Mouse (Mus musculus) intestine, postnatal 0 days (tissue): ENCODE measurements around the gene Mast1. TPM values are rescaled to one million over a fixed set of nuclear protein-coding genes. Genes with fewer than 3 reads are reported as not detected.

Source experiments
- ATAC-seq: fragments of 200-750 bp; cut with Nextera tagmentation; 2 replicates; pipeline ENCODE4 v1.8.0; 2017; ENCODE audit warnings: mild to moderate bottlenecking, moderate TSS enrichment, moderate library complexity
- H3K27ac ChIP-seq: fragments of 300-500 bp; sonication (generic); 2 replicates; pipeline ENCODE4 v1.5.1; 2014; ENCODE audit warnings: mild to moderate bottlenecking, low read depth, low read length, moderate library complexity
- H3K27me3 ChIP-seq: fragments of 300-500 bp; sonication (generic); replicated peaks from 2 replicates; pipeline ENCODE4 v1.6.1; 2014; ENCODE audit warnings: low read length, mixed read lengths; ENCODE audit not compliant: control insufficient read depth, insufficient read depth
- H3K36me3 ChIP-seq: fragments of 300-500 bp; sonication (generic); 2 replicates; pipeline ENCODE4 v1.6.1; 2014; ENCODE audit warnings: mild to moderate bottlenecking, moderate library complexity; ENCODE audit not compliant: control insufficient read depth, insufficient read depth
- H3K4me1 ChIP-seq: fragments of 300-500 bp; sonication (generic); replicated peaks from 2 replicates; pipeline ENCODE4 v1.6.1; 2014; ENCODE audit warnings: antibody characterized with exemption, low read length, mixed read lengths; ENCODE audit not compliant: control insufficient read depth, insufficient read depth
- H3K4me2 ChIP-seq: fragments of 300-500 bp; sonication (generic); replicated peaks from 2 replicates; pipeline ENCODE4 v1.6.1; 2014; ENCODE audit warnings: low read depth, mild to moderate bottlenecking, moderate library complexity
- H3K4me3 ChIP-seq: fragments of 300-500 bp; sonication (generic); 2 replicates; pipeline ENCODE4 v1.5.1; 2014; ENCODE audit warnings: low read depth, low read length
- H3K9ac ChIP-seq: fragments of 300-500 bp; sonication (generic); 2 replicates; pipeline ENCODE4 v1.6.1; 2014; ENCODE audit warnings: mild to moderate bottlenecking, low read depth, low read length
- H3K9me3 ChIP-seq: fragments of 300-500 bp; sonication (generic); 2 replicates; pipeline ENCODE4 v1.6.1; 2016; ENCODE audit warnings: mixed run types; ENCODE audit not compliant: control insufficient read depth
- CTCF ChIP-seq: sonication (generic); IDR thresholded peaks from 2 replicates; pipeline ENCODE4 v1.5.1; 2016; ENCODE audit warnings: low read depth, mild to moderate bottlenecking, control low read depth, antibody characterized with exemption, moderate library complexity
- WGBS: fragments of 180-500 bp; shearing (Covaris S2); extraction: QIAGEN DNeasy Blood & Tissue Kit; methylation state at CpG from one replicate; pipeline ENCODE4 v1.1.7; 2014; 5-methylcytosine and 5-hydroxymethylcytosine counted together
- polyA plus RNA-seq: library from polyadenylated mRNA; unstranded; fragments of >200 nt; fragmentation: Nextera tagmentation; extraction: Ambion mirVana; gene quantifications from 2 replicates; pipeline ENCODE4 v1.2.1, GENCODE M21; 2015

The Mast1 gene
- polyA plus RNA-seq, 1 experiment from 2014 or later = 1.1 TPM

DNA sequence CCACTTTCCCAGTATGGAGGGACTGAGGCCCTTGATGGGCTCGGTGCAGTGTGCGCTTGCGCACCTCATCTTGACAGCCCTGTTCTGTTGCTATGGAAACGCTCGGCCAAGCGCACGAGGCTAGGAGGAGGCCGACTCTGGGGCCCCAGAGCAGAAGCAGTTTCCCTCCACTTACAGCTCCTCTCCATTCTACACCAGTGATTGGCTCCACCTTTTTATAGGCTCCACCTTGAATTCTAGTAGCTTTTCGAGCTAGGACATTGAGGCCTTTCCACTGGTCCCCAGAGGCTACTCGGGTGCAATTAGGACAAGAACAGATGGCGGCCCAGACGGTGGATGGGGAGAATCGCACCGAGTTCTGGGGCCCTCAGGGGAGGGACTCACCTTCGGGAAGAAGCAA, 2.3 kb downstream of the Mast1 start:
- Histone ChIP-seq H3K36me3 (no peaks in the 10 kb centered on the region), H3K4me3 (no peak overlapping the region), H3K9me3 (no peaks in the 10 kb centered on the region), H3K27me3 (peaks cover 71% of the 10 kb centered on the region), H3K9ac (no peak overlapping the region), H3K4me1 (no peaks in the 10 kb centered on the region), H3K27ac (no peak overlapping the region), H3K4me2 (no peak overlapping the region)
- TF ChIP-seq CTCF = no peak
- ATAC-seq = no peak
- under 1% methylated on average over 15 of the region's 15 CpGs for WGBS

- no peak for TF ChIP-seq CTCF
- Histone ChIP-seq H3K9me3 (no peaks in the 10 kb centered on the region), H3K4me2 (no peak overlapping the region), H3K9ac (no peak overlapping the region), H3K27me3 (peaks cover 74% of the 10 kb centered on the region), H3K36me3 (no peaks in the 10 kb centered on the region), H3K27ac (no peak overlapping the region), H3K4me1 (no peaks in the 10 kb centered on the region), H3K4me3 (no peak overlapping the region)
- ATAC-seq = no peak
- WGBS = 76% methylated on average over 16 of the region's 16 CpGs
These were observed 3.2 kb downstream of the Mast1 start for GRCm38 (mm10) chr8:84933767-84934559.

- Histone ChIP-seq H3K36me3 (no peaks in the 10 kb centered on the region), H3K4me3 (no peak overlapping the region), H3K27me3 (peaks cover 58% of the 10 kb centered on the region), H3K27ac (no peak overlapping the region), H3K4me2 (no peak overlapping the region), H3K9me3 (no peaks in the 10 kb centered on the region), H3K9ac (no peak overlapping the region), H3K4me1 (no peaks in the 10 kb centered on the region)
- no peak for ATAC-seq
- no peak for TF ChIP-seq CTCF
- WGBS = 85% methylated on average over 13 of the region's 13 CpGs
These were observed 6.6 kb downstream of the Mast1 start for GRCm38 (mm10) chr8:84930582-84930981.

DNA sequence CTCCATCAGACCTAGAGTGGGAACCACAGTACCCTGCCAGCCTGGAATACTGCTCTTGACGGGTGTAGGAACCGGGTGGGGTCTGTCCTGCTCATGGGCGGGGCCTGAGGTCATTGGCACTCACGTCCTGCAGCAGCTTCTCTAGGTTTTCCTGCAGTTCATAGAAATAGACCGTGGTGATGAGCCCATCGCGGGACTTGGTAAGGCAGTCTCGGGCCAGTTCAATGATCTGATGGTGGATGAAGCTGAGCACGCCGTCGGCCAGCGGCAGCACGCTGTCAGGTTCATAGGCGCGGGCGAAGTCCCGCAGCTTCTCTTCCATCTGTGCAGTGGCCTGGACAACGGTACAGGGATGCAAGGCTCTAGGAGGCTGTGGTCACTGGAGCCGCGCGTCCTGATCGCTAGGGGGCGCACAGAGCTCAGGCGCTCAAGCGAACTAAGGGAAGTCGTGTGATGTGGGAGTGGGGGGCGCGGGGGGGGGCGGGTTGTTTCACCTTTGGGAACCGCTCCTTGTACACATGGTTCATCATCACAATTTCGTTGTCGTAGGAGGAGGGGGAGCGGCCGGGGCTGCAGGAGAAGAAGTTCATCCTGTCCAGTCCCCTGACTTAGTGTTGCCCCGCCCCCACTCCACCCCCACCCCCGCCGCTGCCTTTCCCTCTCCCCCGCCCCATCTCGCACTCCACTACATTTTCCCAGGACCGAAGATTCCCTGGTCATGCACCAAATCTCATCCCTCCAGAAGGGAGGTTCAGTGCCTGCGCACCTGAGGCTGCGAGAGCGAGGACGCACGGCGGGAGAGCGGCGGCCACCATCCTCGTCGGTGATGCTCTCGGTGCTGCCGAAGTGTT, 8.5 kb downstream of the Mast1 start:
- H3K36me3 ChIP-seq = no peaks in the 10 kb centered on the region
- ATAC-seq = 0 out of 2 replicates have a peak, but pooled peaks have one; percentile 13
- H3K4me3 ChIP-seq = peak overlapping the region; percentile 24
- WGBS = 5% methylated on average over 44 of the region's 52 CpGs
- H3K27me3 ChIP-seq = peaks cover 40% of the 10 kb centered on the region
- H3K9ac ChIP-seq = no peak overlapping the region
- no peaks in the 10 kb centered on the region for H3K9me3 ChIP-seq
- TF ChIP-seq CTCF = peak; percentile 82
- H3K4me1 ChIP-seq = no peaks in the 10 kb centered on the region
- H3K4me2 ChIP-seq = peak overlapping the region; percentile 57
- no peak overlapping the region for H3K27ac ChIP-seq

DNA sequence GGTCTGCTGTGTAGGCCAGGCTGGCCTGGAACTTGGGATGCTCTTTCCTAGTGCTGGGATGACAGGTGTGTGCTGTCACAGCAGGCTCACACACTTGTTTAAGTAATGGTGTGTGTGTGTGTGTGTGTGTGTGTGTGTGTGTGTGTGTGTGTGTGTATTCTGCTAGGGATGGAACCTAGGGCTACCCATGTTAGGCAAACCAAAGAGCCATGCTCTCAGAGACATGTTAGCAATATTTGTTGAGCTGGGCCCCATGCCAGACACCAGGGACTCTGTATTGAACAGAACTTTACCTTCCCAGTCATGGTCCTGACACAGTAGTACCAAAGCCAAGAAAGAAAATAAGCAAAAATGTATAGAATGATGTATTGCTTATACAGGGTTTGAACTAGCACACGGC, 9.6 kb downstream of the Mast1 start:
- H3K27me3 ChIP-seq = peaks cover 37% of the 10 kb centered on the region
- no peak overlapping the region for H3K4me2 ChIP-seq
- WGBS = 88% methylated on average over 1 of the region's 1 CpGs
- no peak overlapping the region for H3K9ac ChIP-seq
- no peak overlapping the region for H3K27ac ChIP-seq
- H3K4me3 ChIP-seq = no peak overlapping the region
- no peaks in the 10 kb centered on the region for H3K36me3 ChIP-seq
- TF ChIP-seq CTCF = no peak
- ATAC-seq = no peak
- no peaks in the 10 kb centered on the region for H3K9me3 ChIP-seq
- H3K4me1 ChIP-seq = no peaks in the 10 kb centered on the region

GRCm38 (mm10) chr8:84925557-84925956, 11.6 kb downstream of the Mast1 start:
- no peak overlapping the region for H3K27ac ChIP-seq
- peaks cover 28% of the 10 kb centered on the region for H3K27me3 ChIP-seq
- no peak overlapping the region for H3K4me3 ChIP-seq
- no peaks in the 10 kb centered on the region for H3K9me3 ChIP-seq
- no peak overlapping the region for H3K9ac ChIP-seq
- no peak for ATAC-seq
- no peaks in the 10 kb centered on the region for H3K36me3 ChIP-seq
- H3K4me1 ChIP-seq = no peaks in the 10 kb centered on the region
- WGBS = 56% methylated on average over 7 of the region's 7 CpGs
- H3K4me2 ChIP-seq = no peak overlapping the region
- TF ChIP-seq CTCF = no peak
